Mouse (Mus musculus): ENCODE measurements around the gene Itpripl1.
"Not testable (repeated sequence)": the region's sequence is repeated elsewhere in the genome, so short reads cannot be mapped to it uniquely, and the experiment has no call there.

Itpripl1 gene

GRCm38 (mm10) chr2:127092000-127092399 is 51.2 kb downstream of the Itpripl1 start:
- no peak for DNase-seq (ENCODE audit: low read depth)

DNA sequence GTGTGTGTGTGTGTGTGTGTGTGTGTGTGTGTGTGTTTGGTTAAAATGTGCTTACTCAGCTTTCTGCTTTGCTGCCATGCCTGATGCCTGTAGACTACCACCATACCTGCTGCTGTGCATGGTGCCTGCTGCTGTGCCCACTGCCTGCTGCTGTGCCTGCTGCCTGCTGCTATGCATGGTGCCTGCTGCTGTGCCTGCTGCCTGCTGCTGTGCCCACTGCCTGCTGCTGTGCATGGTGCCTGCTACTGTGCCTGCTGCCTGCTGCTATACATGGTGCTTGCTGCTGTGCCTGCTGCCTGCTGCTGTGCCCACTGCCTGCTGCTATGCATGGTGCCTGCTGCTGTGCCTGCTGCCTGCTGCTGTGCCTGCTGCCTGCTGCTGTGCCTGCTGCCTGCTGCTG is 53.1 kb downstream of the Itpripl1 start:
- not testable (repeated sequence) for DNase-seq (ENCODE audit: low read depth)
